Mouse (Mus musculus) embryonic facial prominence, embryonic 12.5 days (tissue): Measurements from ENCODE around the gene Clp1. TPM values are rescaled to one million over a fixed set of nuclear protein-coding genes. Genes with fewer than 3 reads are reported as not detected.
"Not testable (repeated sequence)": the region's sequence is repeated elsewhere in the genome, so short reads cannot be mapped to it uniquely, and the experiment has no call there.

Source experiments
- ATAC-seq: fragments of 200-750 bp; cut with Nextera tagmentation; 2 replicates; pipeline ENCODE4 v1.8.0; 2017; ENCODE audit not compliant: insufficient number of reproducible peaks, insufficient read depth, low FRiP score, low TSS enrichment
- H3K27ac ChIP-seq: fragments of 300-500 bp; sonication (generic); 2 replicates; pipeline ENCODE4 v1.5.1; 2016; ENCODE audit warnings: mild to moderate bottlenecking
- H3K27me3 ChIP-seq: fragments of 300-500 bp; sonication (generic); 2 replicates; pipeline ENCODE4 v1.6.1; 2016; ENCODE audit warnings: mild to moderate bottlenecking, moderate library complexity
- H3K36me3 ChIP-seq: fragments of 300-500 bp; sonication (generic); 2 replicates; pipeline ENCODE4 v1.6.1; 2016; ENCODE audit warnings: mild to moderate bottlenecking
- H3K4me1 ChIP-seq: fragments of 300-500 bp; sonication (generic); 2 replicates; pipeline ENCODE4 v1.6.1; 2016
- H3K4me2 ChIP-seq: fragments of 300-500 bp; sonication (generic); replicated peaks from 2 replicates; pipeline ENCODE4 v1.6.1; 2016; ENCODE audit warnings: mild to moderate bottlenecking, moderate library complexity
- H3K4me3 ChIP-seq: fragments of 300-500 bp; sonication (generic); 2 replicates; pipeline ENCODE4 v1.5.1; 2016; ENCODE audit warnings: mild to moderate bottlenecking
- H3K9ac ChIP-seq: fragments of 300-500 bp; sonication (generic); 2 replicates; pipeline ENCODE4 v1.6.1; 2016; ENCODE audit warnings: mild to moderate bottlenecking, moderate library complexity
- H3K9me3 ChIP-seq: fragments of 300-500 bp; sonication (generic); 2 replicates; pipeline ENCODE4 v1.6.1; 2016; ENCODE audit warnings: mild to moderate bottlenecking, moderate library complexity
- WGBS: fragments of 180-500 bp; shearing (Covaris S2); methylation state at CpG from one replicate; pipeline ENCODE4 v1.1.7; 2016; 5-methylcytosine and 5-hydroxymethylcytosine counted together
- polyA plus RNA-seq: library from polyadenylated mRNA; unstranded; fragments of >200 nt; fragmentation: Nextera tagmentation; extraction: Ambion mirVana; gene quantifications from 2 replicates; pipeline ENCODE4 v1.2.1, GENCODE M21; 2016

The Clp1 gene
- polyA plus RNA-seq, 1 experiment from 2014 or later: 43.8 TPM

GRCm38 (mm10) chr2:84737451-84737925, 10.3 kb upstream of the Clp1 start:
- no peaks in the 10 kb centered on the region for H3K9me3 ChIP-seq
- 6% methylated on average over 8 of the region's 8 CpGs for WGBS

GRCm38 (mm10) chr2:84736312-84737161, 9.4 kb upstream of the Clp1 start:
- Histone ChIP-seq H3K27ac (peak overlapping the region; percentile 83), H3K36me3 (peaks cover 14% of the 10 kb centered on the region; the same call in 1 of the 2 replicates), H3K9me3 (no peaks in the 10 kb centered on the region), H3K4me3 (peak overlapping the region; percentile 9; the same call in 1 of the 2 replicates), H3K4me1 (peaks cover 79% of the 10 kb centered on the region), H3K9ac (no peak overlapping the region), H3K27me3 (no peaks in the 10 kb centered on the region), H3K4me2 (peak overlapping the region; percentile 97)
- 5% methylated on average over 27 of the region's 27 CpGs for WGBS
- no peak for ATAC-seq

More at GRCm38 (mm10) chr2:84737451-84737925, 10.3 kb upstream of the Clp1 start:
- Histone ChIP-seq H3K9ac (no peak overlapping the region), H3K27me3 (no peaks in the 10 kb centered on the region), H3K4me2 (peak overlapping the region; percentile 97), H3K36me3 (peaks cover 14% of the 10 kb centered on the region; the same call in 1 of the 2 replicates), H3K27ac (peak overlapping the region; percentile 83), H3K4me1 (peaks cover 85% of the 10 kb centered on the region), H3K4me3 (no peak overlapping the region)
- ATAC-seq: no peak

- Histone ChIP-seq H3K36me3 (0 out of 2 replicates have a peak, but pooled peaks cover 6% of the 10 kb centered on the region), H3K4me3 (peak overlapping the region; percentile 55), H3K4me2 (peak overlapping the region; percentile 78), H3K4me1 (peaks cover 68% of the 10 kb centered on the region), H3K9me3 (no peaks in the 10 kb centered on the region), H3K27ac (peak overlapping the region; percentile 48; the same call in 1 of the 2 replicates), H3K27me3 (no peaks in the 10 kb centered on the region), H3K9ac (peak overlapping the region; percentile 64; the same call in 1 of the 2 replicates)
- no peak for ATAC-seq
- 17% methylated on average over 7 of the region's 7 CpGs for WGBS
Measured at GRCm38 (mm10) chr2:84735346-84735920, 8.3 kb upstream of the Clp1 start.

- ATAC-seq: no peak
- Histone ChIP-seq H3K9ac (peak overlapping the region; percentile 64), H3K27me3 (no peaks in the 10 kb centered on the region), H3K36me3 (0 out of 2 replicates have a peak, but pooled peaks cover 1% of the 10 kb centered on the region), H3K27ac (no peak overlapping the region), H3K4me2 (peak overlapping the region; percentile 78), H3K4me3 (peak overlapping the region; percentile 55), H3K9me3 (no peaks in the 10 kb centered on the region), H3K4me1 (peaks cover 63% of the 10 kb centered on the region)
- 2% methylated on average over 2 of the region's 2 CpGs for WGBS
Measured at GRCm38 (mm10) chr2:84734919-84735318, 7.8 kb upstream of the Clp1 start.

DNA sequence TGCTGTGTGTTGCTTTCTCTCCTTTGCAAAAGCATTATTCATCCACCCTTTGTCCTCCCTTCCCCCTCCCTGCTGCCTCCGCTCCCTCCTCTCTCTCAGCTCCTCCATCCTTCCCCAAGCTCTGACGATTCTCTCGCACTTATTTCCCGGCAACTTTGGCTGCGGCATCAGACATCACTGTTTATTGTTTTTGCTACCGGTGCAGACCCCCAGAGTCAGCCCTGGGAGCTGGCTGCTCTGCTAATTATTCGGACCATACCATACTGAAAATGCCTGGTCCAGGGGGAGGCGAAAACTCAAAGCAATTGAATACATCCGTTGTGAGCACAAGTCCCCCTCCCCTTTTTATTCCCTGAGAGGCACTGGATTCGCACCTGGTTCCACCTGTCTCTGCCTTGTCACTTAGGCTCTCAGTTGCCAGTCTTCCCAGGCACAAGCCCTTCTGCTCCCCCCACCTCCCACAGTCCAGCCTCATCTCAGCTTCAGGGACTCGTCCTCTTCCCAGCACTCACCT, 7.3 kb upstream of the Clp1 start:
- Histone ChIP-seq H3K9me3 (no peaks in the 10 kb centered on the region), H3K27ac (peak overlapping the region; percentile 42; the same call in 1 of the 2 replicates), H3K4me2 (peak overlapping the region; percentile 78), H3K4me1 (peaks cover 57% of the 10 kb centered on the region), H3K9ac (peak overlapping the region; percentile 64), H3K4me3 (peak overlapping the region; percentile 55), H3K36me3 (no peaks in the 10 kb centered on the region), H3K27me3 (no peaks in the 10 kb centered on the region)
- WGBS: 0% methylated on average over 11 of the region's 11 CpGs
- no peak for ATAC-seq

GRCm38 (mm10) chr2:84733579-84734300, 6.6 kb upstream of the Clp1 start, which contains the start of gene Ypel4:
Ypel4 (plus strand) TSS chr2:84734058.
- WGBS: 2% methylated on average over 8 of the region's 8 CpGs
- no peaks in the 10 kb centered on the region for H3K9me3 ChIP-seq
- H3K4me2 ChIP-seq: peak within 1 kb of the TSS; percentile 78
- peaks cover 51% of the 10 kb centered on the region for H3K4me1 ChIP-seq
- no peaks in the 10 kb centered on the region for H3K27me3 ChIP-seq
- peak; percentile 38 for ATAC-seq
- peak within 1 kb of the TSS; percentile 42; the same call in 1 of the 2 replicates for H3K27ac ChIP-seq
- H3K4me3 ChIP-seq: peak within 1 kb of the TSS; percentile 55
- H3K9ac ChIP-seq: peak within 1 kb of the TSS; percentile 64
- H3K36me3 ChIP-seq: no peaks in the 10 kb centered on the region

DNA sequence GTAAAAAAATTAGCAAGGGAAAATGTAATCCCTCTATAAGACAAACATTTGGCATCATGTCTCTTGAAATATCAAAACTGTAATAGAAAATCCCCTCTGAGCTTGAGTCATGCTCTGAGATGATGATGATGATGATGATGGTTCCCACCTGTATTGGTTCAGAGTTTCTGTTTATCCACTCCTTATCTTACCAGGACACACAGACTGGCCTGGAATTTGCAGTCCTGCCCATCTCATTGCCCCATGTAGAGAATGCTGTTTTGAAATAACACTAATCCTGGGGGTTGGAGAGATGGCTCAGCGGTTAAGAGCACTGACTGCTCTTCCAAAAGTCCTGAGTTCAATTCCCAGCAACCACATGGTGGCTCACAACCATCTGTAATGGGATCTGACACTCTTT, 5.2 kb upstream of the Clp1 start:
- Histone ChIP-seq H3K27me3 (no peaks in the 10 kb centered on the region), H3K4me2 (no peak overlapping the region), H3K9ac (no peak overlapping the region), H3K9me3 (no peaks in the 10 kb centered on the region), H3K4me3 (no peak overlapping the region), H3K36me3 (no peaks in the 10 kb centered on the region), H3K4me1 (peaks cover 37% of the 10 kb centered on the region), H3K27ac (no peak overlapping the region)
- 82% methylated on average over 1 of the region's 1 CpGs for WGBS
- no peak for ATAC-seq

- Histone ChIP-seq H3K27ac (no peak overlapping the region), H3K4me2 (no peak overlapping the region), H3K9me3 (no peaks in the 10 kb centered on the region), H3K4me3 (no peak overlapping the region), H3K27me3 (no peaks in the 10 kb centered on the region), H3K4me1 (peaks cover 30% of the 10 kb centered on the region), H3K36me3 (no peaks in the 10 kb centered on the region), H3K9ac (no peak overlapping the region)
- no peak for ATAC-seq
- WGBS: 77% methylated on average over 3 of the region's 3 CpGs
Measured at GRCm38 (mm10) chr2:84731206-84731605, 4.1 kb upstream of the Clp1 start.

GRCm38 (mm10) chr2:84728191-84728590, 1.0 kb upstream of the Clp1 start:
- ATAC-seq, H3K9ac ChIP-seq, H3K4me2 ChIP-seq, H3K4me3 ChIP-seq, H3K27me3 ChIP-seq, H3K27ac ChIP-seq, H3K9me3 ChIP-seq: not testable (repeated sequence)
- 80% methylated on average over 5 of the region's 5 CpGs for WGBS
- Histone ChIP-seq H3K36me3 (peaks cover 20% of the 10 kb centered on the region), H3K4me1 (peaks cover 12% of the 10 kb centered on the region)

- H3K36me3 ChIP-seq: peaks cover 25% of the 10 kb centered on the region
- 0 out of 2 replicates have a peak overlapping the region, but pooled peaks have one; percentile 11 for H3K27ac ChIP-seq
- no peaks in the 10 kb centered on the region for H3K9me3 ChIP-seq
- peak overlapping the region; percentile 60 for H3K9ac ChIP-seq
- peak overlapping the region; percentile 73 for H3K4me3 ChIP-seq
- H3K27me3 ChIP-seq: no peaks in the 10 kb centered on the region
- peaks cover 12% of the 10 kb centered on the region for H3K4me1 ChIP-seq
- ATAC-seq: no peak
- 4% methylated on average over 9 of the region's 9 CpGs for WGBS
- H3K4me2 ChIP-seq: peak overlapping the region; percentile 93
Measured at GRCm38 (mm10) chr2:84726716-84727115, 434 bp downstream of the Clp1 start.

GRCm38 (mm10) chr2:84725770-84726169, 1.4 kb downstream of the Clp1 start:
- no peaks in the 10 kb centered on the region for H3K27me3 ChIP-seq
- no peak overlapping the region for H3K4me3 ChIP-seq
- no peak for ATAC-seq
- H3K36me3 ChIP-seq: peaks cover 32% of the 10 kb centered on the region
- no peak overlapping the region for H3K9ac ChIP-seq
- peaks cover 12% of the 10 kb centered on the region for H3K4me1 ChIP-seq
- H3K4me2 ChIP-seq: peak overlapping the region; percentile 93
- 91% methylated on average over 10 of the region's 10 CpGs for WGBS
- no peak overlapping the region for H3K27ac ChIP-seq
- H3K9me3 ChIP-seq: no peaks in the 10 kb centered on the region
